Mouse (Mus musculus) testis, adult 2 months (tissue): ENCODE data around the gene Arhgdia. TPM values are rescaled to one million over a fixed set of nuclear protein-coding genes. Genes with fewer than 3 reads are reported as not detected.
"Not testable (repeated sequence)": the region's sequence is repeated elsewhere in the genome, so short reads cannot be mapped to it uniquely, and the experiment has no call there.

Experiments used
- H3K27ac ChIP-seq: fragments of 200-500 bp; 2 replicates; pipeline ENCODE4 v1.5.1; 2012; ENCODE audit warnings: low read depth, low read length; ENCODE audit not compliant: control insufficient read depth, insufficient read depth
- H3K27me3 ChIP-seq: fragments of 200-500 bp; 2 replicates; pipeline ENCODE4 v1.6.1; 2012; ENCODE audit warnings: mild to moderate bottlenecking, low read length, moderate library complexity; ENCODE audit not compliant: control insufficient read depth, insufficient read depth
- H3K36me3 ChIP-seq: fragments of 200-500 bp; 2 replicates; pipeline ENCODE4 v1.6.1; 2012; ENCODE audit warnings: mild to moderate bottlenecking, low read length; ENCODE audit not compliant: control insufficient read depth, insufficient read depth
- H3K4me1 ChIP-seq: fragments of 200-500 bp; 2 replicates; pipeline ENCODE4 v1.6.1; 2012; ENCODE audit warnings: low read length; ENCODE audit not compliant: control insufficient read depth, insufficient read depth
- H3K4me3 ChIP-seq: fragments of 200-500 bp; 2 replicates; pipeline ENCODE4 v1.5.1; 2012; ENCODE audit warnings: low read depth, mild to moderate bottlenecking, low read length, moderate library complexity, mixed read lengths; ENCODE audit not compliant: control insufficient read depth
- CTCF ChIP-seq: fragments of 200-500 bp; IDR thresholded peaks from 2 replicates; pipeline ENCODE4 v1.5.1; 2012; ENCODE audit warnings: low read depth, mild to moderate bottlenecking, inconsistent platforms, low read length, moderate library complexity; ENCODE audit not compliant: control insufficient read depth, insufficient read depth, insufficient replicate concordance
- POLR2A ChIP-seq: fragments of 200-500 bp; IDR thresholded peaks from 2 replicates; pipeline ENCODE4 v1.6.1; 2012; ENCODE audit warnings: low read depth, mild to moderate bottlenecking, inconsistent platforms, low read length, moderate library complexity; ENCODE audit not compliant: control insufficient read depth
- polyA plus RNA-seq: library from polyadenylated mRNA; depleted of rRNA; stranded (reverse); fragments of >200 nt; gene quantifications from 2 replicates; pipeline ENCODE4 v1.2.3, GENCODE M21; 2012

The Arhgdia gene
- polyA plus RNA-seq, 1 experiment = 94.7 TPM

DNA sequence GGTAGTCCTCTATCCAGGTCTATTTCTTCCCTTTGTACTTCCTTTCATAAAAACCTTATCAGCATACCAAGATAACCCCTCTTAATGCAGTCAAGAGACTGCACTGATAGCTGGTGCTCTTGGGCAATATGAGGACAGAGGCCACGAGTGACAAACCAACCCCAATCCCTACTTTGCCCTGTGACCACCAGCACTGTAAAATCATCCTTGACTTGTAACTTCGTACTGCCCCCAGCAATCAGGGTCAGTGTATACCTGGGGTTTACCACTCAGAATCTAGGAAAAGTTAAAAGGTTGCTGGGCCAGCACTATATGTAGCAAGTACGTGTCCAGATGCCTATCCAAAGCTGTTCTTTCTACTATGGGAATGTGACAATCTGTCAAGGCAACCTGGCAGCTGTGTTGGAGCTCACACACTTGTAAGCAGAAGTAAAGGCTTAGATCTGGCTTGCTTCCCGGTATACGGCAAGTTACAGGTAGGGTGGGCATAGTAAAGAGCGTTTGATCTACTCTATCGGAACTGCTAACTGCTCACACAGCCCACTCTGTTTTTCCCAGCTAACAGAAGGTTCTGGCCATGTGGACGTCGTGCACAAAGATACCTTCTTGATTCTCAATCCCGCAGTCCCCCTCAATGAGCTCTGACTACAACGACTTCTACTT is 9.5 kb downstream of the Arhgdia start:
- TF ChIP-seq CTCF (no peak), POLR2A (no peak)
- peaks cover 12% of the 10 kb centered on the region for H3K4me1 ChIP-seq
- peak overlapping the region; percentile 91 for H3K27ac ChIP-seq
- H3K4me3 ChIP-seq = peak overlapping the region; percentile 96
- H3K36me3 ChIP-seq = no peaks in the 10 kb centered on the region; the same call in 1 of the 2 replicates
- H3K27me3 ChIP-seq = no peaks in the 10 kb centered on the region

DNA sequence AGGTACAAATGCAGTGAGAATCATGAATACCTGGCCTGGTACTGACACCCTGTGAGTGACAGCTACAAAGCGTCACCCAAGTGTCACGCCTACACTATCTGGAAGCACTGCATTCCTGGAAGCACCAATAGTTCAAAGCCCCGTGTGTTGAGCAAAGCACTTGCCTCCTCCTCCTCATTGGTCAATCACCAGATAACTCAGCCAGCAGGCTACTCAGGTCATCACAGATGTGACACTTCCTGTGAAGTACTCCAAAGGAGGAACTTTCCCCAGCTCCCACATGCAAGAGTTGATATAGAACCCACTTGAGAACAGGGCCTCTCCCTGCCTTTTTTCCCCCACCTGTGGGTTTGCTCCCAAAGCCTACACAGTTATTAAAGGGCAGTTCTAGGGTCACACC is 10.3 kb downstream of the Arhgdia start:
- no peak overlapping the region for H3K27ac ChIP-seq
- H3K27me3 ChIP-seq = no peaks in the 10 kb centered on the region
- peaks cover 12% of the 10 kb centered on the region for H3K4me1 ChIP-seq
- no peak for TF ChIP-seq POLR2A
- TF ChIP-seq CTCF = no peak
- H3K36me3 ChIP-seq = no peaks in the 10 kb centered on the region; the same call in 1 of the 2 replicates
- H3K4me3 ChIP-seq = no peak overlapping the region

DNA sequence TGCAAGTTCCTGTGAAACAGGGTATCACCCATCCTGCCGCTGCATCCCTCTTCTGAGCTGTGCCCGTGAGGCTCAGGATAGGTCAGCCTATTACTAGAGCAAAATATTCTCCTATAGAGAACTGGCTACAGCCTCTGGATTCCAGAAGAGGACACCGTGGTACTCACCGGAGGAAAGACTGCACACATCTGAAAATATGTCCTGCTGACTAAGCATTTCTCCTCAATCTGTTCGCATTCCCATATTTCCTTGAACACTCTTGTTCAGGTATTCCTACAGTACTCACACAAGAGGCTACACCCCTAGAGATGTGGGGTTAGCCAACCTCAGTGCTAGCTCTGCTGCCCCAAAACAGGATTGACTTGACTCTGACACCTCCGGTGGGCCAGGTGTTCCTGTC is 13.1 kb downstream of the Arhgdia start:
- H3K27me3 ChIP-seq = no peaks in the 10 kb centered on the region
- H3K4me1 ChIP-seq = peaks cover 7% of the 10 kb centered on the region
- peaks cover 1% of the 10 kb centered on the region for H3K36me3 ChIP-seq
- no peak overlapping the region for H3K27ac ChIP-seq
- no peak for TF ChIP-seq POLR2A
- TF ChIP-seq CTCF = no peak
- H3K4me3 ChIP-seq = no peak overlapping the region

DNA sequence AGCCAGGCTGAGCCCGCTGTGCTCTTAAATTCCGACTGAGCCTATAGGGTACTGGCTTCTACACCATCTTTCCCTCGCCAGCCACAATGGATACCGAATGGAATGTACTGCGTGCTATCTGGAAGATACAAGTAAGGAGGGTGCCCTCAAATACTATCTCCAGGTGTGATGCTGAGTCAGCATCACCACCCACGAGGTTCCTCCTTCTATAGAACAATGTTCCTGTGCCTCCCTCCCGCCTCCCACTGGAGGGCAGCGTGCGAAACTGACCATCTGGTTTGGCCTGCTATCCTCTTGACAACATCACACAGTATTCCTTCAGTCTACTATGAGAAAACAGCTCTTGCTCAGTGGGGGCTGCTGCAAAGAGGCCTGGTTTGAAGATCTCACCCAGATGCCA is 16.3 kb downstream of the Arhgdia start:
- Histone ChIP-seq H3K4me3 (no peak overlapping the region), H3K36me3 (peaks cover 4% of the 10 kb centered on the region), H3K4me1 (no peaks in the 10 kb centered on the region), H3K27ac (no peak overlapping the region), H3K27me3 (no peaks in the 10 kb centered on the region)
- no peak for TF ChIP-seq CTCF
- TF ChIP-seq POLR2A = no peak

DNA sequence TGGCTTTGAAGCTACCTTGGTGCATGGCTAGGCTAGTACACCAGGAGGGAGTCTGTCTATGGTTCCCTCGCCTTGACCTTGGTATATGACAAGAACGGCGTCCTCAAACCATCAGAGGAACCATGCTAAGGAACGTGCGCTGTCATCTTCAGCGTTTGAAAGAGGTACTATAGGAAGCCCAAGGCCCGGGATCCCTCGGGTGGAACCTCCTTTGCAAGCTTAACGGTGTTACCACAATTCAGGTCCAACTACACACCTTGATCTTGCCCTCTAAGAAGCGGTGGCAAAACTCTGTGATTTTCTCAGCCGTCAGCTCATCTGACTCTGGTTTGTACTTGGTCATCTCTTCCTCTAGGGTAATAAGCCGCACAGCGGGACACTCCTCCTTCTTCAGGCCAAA is 18.5 kb downstream of the Arhgdia start:
- TF ChIP-seq POLR2A (no peak), CTCF (no peak)
- H3K4me3 ChIP-seq = no peak overlapping the region
- H3K27ac ChIP-seq = no peak overlapping the region
- H3K4me1 ChIP-seq = no peaks in the 10 kb centered on the region
- H3K36me3 ChIP-seq = peaks cover 4% of the 10 kb centered on the region
- H3K27me3 ChIP-seq = no peaks in the 10 kb centered on the region

DNA sequence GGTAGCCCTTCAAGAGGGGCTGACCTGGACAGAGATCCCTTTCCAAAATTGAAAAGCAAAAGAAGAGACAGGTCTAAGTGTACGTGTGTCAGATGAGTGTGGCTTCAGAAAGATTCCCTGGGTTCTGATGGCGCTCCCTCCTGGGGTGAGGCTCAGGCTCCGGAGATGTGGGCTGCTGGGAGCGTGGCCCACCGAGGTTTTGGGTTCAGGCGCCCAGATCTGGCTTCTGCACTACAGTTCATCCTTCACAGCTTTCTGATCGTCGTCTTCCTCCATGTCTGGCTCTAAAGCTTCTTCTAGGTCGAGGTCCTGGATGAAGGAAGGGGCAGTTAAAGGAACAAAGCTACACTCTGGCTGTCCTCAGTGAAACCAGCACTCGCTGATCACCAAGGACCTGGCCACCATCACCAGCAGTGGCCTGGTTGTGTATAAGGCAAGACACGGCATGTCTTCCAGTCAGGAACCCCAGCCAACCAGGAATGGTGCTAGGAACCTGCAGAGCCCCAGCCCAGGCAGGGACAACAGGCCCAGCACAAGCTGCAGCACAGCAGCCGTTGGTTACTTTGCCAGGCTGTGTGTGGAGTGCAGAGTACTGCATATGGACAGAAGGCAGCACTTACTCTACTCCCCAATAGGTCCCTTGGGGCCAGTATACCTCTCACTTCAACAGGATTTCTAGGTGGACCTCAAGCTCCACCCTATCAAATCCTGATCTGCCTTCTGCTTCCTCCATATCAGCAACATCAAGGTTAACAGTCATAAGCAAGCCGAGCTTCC is 20.3 kb downstream of the Arhgdia start:
- Histone ChIP-seq H3K4me3 (no peak overlapping the region), H3K36me3 (peaks cover 4% of the 10 kb centered on the region), H3K27ac (no peak overlapping the region), H3K4me1 (no peaks in the 10 kb centered on the region), H3K27me3 (no peaks in the 10 kb centered on the region)
- no peak for TF ChIP-seq CTCF
- no peak for TF ChIP-seq POLR2A

DNA sequence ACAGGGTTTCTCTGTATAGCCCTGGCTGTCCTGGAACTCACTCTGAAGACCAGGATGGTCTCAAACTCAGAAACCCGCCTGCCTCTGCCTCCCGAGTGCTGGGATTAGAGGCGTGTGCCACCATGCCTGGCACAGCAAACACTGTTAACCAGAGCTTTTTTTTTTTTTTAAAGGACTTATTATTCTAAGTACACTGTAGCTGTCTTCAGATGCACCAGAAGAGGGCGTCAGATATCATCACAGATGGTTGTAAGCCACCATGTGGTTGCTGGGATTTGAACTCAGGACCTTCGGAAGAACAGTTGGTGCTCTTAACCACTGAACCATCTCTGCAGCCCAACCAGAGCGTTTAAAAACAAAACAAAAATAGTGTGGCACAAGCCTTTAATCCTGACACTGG is 22.6 kb downstream of the Arhgdia start:
- not testable (repeated sequence) for H3K36me3 ChIP-seq, H3K4me1 ChIP-seq, H3K27me3 ChIP-seq, H3K4me3 ChIP-seq, H3K27ac ChIP-seq
